Mouse (Mus musculus) lung, postnatal 14 days (tissue): ENCODE results near the gene Trim41.
"Not testable (repeated sequence)": the region's sequence is repeated elsewhere in the genome, so short reads cannot be mapped to it uniquely, and the experiment has no call there.

Experiments
- DNase-seq: peaks from one replicate; pipeline ENCODE4 v3.0.0; 2021

Trim41 gene

DNA sequence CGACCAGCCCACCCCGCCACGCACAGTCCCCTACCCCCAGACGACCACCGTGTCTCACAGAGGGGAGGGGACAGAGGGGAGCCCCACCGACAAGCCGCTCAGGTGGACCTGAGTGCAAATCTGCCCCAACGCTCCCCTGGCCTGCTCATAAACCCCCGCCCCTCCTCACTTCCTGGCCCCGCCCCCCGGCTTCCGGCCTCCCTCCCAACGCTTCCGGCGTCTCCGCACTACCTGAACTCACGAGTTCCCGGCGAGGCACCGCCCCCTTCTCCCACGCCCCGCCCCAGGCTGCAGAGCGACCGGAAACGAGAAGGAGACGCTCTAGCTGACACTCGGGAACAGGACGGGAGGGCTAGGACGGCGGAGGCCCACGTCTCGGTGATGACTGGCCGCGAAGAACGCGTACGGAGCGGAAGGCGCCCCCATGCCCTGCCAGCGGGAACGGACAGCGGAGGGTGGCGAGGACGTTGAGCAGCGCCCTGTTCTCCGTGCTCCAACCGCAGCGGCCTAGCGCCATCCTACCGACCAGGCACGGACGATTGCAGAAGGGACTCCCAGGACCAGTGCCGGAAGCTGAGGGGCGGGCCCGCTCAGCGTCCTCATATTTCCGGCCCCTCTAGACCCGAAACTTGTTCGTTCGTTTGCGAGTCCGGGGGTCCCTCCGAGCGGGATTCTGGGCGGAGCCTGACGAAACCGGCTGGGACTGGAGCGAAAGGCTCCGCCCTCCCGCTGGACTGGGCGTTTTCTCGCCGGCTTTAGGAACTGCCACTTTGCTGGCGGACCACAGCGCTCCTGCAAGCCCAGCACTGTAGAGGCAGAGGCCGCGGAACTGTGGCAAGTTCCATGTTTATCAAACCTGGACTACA, at the start of gene Trim41:
TSS of gene Trim41 (minus strand) at position 554 of the 866 bp plus-strand sequence.
- DNase-seq, result peak; percentile 99

DNA sequence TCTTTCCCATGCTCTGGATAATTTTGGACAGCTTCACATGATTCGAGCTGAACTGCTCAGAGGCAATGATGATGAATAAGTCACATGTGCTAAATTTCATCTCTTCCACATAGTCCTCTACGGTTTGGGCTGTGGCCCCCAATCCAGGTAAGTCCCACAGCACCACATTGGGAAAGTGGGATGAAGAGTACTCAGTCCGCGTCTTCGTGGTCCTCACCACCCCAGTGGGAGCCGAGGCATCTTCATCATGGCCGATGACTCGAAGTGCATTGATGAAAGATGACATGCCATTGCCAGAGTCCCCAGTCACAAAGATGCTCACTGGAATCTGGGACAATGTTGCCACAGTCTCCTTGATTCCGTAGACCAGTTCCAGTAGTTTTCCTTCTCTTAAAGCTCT, 49.3 kb upstream of the Trim41 start:
- no peak for DNase-seq

DNA sequence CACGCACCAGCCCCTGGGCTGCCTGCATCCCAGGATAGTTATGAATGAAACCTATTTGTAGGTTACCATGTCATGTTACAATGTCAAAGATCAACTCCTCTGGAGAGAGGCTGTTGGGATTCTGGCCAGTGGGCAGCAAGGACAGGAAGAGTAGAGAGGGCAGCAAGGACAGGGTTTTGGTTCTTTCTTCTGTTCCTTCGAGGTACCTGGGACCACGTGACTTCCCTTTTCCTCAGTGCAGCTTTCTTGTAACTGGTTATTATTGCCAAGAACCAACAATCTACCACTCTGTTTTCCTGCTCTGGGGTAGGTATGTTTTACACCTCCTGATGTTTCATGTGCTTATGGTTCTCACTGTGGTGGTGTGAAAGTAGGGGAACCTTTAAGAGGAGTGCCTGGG, 46.7 kb upstream of the Trim41 start:
- DNase-seq, result no peak

DNA sequence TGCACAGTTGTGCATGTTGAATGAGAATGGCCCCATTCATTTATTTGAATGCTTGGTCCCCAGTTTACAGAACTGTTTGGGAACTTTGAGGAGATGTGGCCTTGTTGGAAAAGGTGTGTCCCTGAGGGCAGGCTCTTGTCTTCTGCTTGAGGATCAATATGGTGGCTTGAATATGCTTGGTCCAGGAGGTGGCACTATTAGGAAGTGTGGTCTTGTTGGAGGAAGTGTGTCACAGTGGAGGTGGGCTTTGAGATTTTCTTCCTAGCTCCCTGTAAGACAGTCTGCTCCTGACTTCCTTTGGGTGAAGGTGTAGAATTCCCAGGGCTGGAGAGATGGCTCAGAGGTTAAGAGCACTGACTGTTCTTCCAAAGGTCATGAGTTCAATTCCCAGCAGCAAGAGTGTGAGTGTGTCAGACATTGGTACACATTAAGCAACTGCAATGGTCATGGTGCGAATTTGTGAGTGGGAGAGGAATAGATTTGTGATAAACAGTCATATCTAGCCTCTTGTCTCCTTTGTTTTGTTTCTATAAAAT, 45.7 kb upstream of the Trim41 start:
- DNase-seq, result no peak

DNA sequence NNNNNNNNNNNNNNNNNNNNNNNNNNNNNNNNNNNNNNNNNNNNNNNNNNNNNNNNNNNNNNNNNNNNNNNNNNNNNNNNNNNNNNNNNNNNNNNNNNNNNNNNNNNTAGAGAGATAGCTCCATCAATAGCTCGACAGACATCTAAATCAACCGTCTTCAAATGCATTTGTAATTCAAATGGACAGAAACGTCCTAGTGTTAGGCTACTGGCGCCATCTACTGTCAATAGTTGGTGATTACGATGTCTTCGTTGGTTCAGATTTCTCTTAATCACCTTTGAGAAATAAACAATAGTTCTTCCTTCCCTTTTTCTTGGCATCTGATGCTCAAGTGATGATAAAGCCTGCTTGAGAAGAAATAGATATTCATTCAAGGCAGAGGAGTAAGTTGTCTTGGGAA, 41.9 kb upstream of the Trim41 start:
- peak; percentile 79 for DNase-seq

DNA sequence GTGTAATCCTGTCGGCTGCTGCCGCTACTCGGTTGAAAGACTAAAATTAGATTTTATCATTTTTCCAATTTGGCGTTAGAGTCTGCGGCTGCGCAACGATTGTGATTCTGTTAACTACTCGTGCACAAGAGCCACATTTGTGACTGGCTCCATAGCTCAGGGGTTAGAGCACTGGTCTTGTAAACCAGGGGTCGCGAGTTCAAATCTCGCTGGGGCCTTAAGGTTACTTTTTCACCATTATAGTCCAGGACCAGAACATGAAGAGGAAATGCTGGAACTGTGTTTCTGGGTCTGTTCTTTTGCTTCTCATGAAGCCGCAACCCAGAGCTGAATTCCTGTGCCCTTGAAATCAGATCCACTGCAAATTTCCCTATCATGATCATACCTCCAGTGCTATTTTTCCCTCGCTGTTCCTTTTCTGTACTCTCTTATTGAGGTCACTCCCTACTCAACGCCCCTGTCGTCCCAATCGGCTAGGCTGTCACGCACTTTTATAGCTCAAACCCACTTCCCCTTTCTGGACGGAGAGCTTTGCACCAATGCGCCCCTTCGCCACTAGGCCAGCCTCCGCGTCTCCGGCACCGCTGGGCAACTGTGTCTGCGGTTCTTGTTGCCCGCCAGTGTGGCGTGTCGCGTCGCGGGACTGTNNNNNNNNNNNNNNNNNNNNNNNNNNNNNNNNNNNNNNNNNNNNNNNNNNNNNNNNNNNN, 36.5 kb upstream of the Trim41 start:
- peak; percentile 91 for DNase-seq

DNA sequence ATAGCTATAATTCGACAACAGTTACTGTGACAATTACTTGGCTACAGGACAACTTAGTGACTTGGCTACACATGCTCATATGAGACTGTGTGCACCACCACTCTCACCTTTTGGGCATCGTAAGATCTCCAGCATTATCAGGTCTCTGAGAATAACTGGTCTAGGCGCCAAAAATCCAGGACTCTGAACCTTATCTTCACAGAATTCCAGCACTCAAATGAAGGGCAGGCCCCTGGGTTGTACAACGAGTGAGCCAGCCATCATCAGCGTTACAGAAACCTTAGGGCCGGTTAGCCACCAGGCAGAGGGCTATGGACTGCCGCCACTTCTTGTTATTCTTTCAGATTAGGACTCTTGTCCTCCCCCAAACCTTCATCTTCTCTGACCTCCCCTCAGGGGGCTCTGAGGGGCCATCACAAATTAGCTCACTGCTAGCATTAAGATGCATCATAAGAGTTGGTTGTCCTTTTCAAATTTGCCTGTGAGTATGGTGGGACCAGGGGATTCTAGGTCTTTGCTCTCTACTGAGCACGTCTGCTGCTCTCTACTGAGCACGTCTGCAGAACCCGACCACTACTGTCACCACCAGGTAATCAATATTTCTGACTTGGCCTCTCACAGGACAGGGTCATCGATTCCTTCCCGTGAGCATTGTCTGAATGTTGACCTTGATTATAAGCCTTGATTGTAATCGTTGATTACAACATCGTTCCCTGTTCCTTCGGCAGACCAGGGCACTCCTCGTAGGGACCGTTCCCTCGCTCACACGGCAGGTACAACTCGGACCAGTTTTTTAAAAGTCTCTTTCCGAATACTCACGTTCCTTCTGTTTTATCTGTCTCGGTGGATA, 35.7 kb upstream of the Trim41 start:
- DNase-seq, result no peak

DNA sequence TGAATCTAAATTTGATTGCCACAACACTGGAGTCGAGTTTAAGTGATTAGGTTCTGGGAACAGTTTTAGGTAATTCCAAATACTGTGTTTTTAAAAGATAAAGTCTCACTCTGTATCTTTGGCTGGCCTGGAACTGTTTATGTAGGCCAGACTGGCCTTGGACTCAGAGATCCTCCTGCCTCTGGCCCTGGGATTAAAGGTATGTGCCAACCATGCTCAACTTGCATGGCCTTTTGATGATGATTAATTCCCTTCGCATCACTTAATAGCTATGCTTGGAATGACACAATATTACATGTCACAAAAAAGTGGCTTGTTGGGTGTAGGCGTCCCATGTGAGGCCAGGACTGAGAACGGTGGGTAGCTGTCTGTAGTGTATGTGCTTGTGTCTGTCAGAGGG, 35.0 kb upstream of the Trim41 start:
- no peak for DNase-seq

DNA sequence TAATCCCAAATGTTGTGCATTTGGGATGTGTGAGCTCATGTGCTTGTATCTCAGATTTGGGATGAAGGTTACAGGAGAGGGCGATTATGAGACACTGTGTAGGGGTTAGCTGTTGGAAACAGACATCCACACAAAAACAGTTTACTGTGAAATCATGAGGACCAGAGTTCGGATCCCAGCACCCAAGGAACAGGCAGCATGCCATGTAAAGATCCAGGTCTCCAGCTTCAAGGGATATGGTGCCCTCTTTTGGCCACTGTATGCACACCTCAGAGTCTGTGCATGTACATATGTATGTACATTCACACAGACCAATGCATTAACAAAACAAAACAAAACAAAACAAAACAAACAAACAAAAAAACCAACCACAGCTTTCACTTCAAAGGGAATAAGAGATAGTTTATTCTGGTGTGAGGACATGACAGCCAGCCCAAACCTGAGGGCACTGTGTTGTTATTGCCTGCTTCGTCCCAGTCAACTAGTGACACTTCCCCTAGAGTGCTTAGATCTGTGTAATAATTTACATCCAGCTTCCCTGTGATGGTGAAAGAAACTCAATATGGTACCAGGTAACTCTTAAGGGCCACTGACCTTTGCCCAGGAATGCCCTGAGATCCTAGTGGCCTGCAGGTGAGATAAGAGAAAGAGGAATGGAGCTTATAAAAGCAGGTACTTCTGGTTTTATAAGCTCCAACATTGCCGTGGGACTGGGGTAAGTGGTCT, 34.3 kb upstream of the Trim41 start:
- no peak for DNase-seq

DNA sequence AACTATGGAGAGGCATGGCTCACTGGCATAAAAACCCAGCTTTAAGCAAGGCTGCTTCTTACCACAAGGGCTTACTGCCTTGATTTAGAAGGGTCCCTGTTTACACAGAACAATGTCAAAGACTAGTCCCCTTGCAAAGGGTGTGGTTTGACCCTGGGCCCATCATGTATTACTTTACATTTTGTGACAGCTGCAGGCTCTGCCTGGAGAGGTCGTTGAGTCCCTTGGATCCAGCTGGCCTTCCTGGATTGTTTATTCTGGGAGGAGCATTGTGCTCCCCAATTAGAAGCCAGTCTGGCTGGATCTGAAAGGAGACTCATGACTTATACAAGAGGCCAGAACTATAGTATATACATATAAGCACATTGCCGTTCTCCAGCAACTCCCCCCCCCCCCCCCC, 33.1 kb upstream of the Trim41 start:
- DNase-seq, result no peak

DNA sequence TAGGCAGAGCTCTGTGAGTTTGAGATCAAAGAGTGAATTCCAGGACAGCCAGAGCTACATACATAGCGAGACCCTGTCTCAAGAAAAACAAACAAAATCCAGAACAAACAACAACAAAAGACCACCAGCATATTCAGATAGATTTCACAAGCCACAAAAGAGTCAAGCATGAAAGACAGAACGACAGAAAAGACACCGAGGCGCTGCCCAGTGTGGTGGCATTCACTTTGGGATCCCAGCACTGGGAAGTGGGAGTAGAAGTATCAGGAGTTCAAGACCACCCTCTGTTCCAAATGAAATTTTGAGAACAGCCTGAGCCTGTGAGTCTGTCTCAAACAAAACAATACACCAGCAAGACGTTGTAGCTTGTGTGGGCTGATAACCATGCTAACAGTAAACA, 29.7 kb upstream of the Trim41 start:
- no peak for DNase-seq

DNA sequence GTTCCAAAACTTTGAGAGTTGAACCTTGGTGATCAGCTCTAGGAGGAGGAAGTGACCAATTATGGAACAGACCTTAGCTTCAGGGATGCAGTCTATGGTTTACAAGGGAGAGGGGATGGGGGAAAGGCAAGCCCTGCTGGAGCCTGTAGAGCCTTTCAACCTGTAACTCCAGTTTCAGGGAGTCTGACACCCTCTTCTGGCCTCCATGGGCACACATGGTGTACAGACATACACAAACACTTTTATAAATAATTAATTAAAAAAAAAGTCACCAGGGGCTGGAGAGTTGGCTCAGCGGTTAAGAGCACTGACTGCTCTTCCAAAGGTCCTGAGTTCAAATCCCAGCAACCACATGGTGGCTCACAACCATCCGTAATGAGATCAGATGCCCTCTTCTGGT, 29.2 kb upstream of the Trim41 start:
- not testable (repeated sequence) for DNase-seq

DNA sequence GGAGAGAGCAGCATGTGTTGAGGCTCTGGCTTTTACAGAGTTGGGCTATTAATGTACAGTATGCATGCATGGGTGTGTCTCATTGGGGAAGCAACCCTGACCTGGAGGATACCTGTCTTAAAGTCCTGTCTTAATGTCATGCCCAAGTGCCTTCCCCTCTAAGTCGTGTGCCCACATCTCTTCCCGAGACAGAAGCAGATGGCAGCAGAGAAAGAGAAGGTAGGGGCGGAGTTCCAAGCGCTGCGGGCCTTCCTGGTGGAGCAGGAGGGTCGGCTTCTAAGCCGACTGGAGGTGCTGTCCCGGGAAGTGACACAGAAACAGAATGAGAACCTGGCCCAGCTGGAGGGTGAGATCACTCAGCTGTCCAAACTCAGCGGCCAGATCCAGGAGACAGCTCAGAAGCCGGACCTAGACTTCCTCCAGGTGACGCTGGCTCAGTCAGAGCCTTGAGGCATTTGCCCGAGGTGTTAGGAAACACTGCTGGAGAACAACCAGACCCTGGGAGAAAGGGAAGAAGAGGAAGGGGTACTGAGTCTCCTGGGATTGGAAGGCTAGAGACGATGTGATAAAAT, 28.2 kb upstream of the Trim41 start:
- no peak for DNase-seq

DNA sequence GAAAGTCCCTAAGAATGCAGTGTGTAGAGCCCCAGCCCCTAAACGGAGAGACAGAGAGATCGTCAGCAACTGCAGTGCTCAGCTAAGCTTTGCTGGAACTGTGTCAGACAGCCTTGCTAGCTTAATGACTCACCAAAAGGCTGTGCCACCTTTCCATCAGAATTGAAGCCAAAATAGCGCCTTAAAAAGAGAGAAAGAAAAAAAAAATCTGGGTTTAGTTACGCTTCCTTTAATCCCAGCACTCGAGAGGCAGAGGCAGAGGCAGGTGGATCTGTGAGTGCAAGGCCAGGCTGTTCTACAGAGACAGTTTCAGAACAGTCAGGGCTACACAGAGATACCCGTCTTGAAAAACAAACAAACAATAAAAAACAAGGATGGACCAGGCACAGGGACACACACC, 27.2 kb upstream of the Trim41 start:
- no peak for DNase-seq

DNA sequence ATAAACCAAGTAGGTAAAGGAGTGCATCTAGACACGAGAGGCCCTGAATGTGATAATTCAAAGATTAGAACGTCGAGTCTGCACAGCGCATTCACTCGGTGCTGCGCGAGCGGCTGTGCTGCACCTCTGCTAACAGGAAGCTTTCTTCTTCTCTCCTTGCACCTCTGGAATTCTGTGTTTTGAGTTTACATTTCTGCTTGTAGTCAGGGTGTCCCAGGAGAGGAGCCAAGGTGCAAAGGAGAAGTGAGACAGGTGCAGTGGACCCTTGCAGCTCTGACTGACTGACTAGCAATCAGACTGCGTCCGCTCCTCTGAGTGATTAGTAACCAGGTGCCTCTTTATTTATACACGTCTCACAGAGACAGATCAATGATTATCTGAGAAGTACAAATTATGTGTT, 26.0 kb upstream of the Trim41 start:
- no peak for DNase-seq

DNA sequence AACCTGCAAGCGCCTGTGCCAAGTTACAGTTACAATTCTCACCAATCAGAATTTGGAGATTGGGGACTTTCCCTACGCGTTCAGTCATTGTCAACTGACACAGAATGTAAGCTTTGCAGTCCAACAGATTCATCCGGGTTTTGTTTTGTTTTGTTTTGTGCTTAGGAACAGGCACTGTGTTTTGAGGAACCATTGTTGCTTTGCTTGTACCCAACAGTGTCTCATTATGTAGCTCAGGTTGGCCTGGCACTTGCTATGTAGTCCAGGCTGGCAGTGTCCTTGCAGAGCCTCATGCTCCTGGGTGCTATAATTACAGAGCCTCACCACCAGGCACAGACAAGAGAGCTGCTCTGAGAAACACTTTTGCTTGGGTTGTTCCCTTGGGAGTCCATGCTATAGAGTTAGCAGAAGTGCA, 25.2 kb upstream of the Trim41 start:
- no peak for DNase-seq

DNA sequence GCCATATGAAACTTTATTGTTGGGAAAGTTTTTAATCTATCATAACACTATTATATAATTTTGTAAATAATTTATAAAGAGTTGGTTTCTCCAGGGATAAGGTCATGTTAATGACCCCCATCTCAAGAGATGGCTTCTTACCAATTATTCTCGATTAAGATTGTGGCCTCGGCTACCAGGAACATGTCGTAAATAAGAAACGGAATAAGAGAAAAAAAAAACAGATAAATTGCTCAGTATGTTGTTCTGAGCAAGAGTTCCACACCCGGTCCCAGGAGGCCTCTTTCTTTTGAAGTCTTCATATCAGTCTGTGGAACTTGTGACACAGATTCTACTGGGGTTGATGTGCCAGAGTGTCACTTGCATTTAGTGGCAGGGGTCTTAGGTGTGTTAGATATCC, 24.1 kb upstream of the Trim41 start:
- DNase-seq, result no peak

DNA sequence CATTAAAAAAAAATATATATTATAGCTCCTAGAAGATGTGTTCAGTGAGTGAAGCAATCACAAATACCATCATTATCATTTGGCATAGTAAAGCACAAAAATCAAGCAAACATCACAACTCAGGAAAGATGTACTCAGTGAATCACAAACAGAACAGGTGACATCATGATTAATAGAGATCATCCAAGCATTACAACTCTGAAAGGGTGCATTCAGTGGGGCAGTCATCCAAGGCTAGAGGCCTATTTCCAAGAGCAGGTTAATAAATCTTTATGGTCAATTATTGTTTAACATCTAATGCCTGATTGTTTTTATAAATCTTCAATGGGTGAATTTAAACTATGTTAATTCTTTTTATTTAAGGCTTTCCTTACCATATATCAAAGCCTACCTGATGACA, 23.7 kb upstream of the Trim41 start:
- no peak for DNase-seq

DNA sequence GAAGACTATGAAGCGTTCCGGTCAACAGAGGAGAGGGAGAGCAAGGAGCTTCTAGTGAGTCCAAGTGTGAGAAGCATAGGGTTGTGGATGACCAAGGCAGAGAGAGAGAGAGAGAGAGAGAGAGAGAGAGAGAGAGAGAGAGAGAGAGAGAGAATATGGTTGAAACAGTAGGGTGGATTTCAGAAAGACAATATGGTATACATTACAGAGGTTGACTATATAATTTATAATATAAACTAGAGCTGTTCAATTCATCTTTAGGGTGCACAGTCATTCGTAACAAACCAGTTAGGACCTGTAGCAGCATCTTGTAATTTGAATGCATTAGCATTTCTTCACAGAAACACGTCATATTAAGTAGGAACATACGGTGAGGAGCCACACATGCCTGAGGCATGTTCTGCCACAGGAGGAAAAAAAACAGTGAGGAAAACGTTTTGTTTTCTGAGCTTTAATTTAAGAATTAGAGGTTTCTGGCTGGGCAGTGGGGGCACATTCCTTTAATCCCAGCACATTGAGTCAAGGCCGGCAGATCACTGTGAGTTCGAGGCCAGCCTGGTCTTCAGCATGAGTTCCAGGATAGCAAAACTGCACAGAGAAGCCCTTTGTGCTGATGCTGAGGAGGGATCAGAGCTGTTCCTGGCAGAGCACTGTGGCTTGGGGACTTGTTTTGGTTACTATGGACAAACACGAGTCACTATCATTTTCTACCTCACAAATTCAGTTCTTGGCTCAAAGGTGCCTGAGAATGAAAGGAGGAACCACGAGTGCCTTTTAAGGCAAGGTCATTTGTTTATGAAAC, 21.9 kb upstream of the Trim41 start:
- no peak for DNase-seq

DNA sequence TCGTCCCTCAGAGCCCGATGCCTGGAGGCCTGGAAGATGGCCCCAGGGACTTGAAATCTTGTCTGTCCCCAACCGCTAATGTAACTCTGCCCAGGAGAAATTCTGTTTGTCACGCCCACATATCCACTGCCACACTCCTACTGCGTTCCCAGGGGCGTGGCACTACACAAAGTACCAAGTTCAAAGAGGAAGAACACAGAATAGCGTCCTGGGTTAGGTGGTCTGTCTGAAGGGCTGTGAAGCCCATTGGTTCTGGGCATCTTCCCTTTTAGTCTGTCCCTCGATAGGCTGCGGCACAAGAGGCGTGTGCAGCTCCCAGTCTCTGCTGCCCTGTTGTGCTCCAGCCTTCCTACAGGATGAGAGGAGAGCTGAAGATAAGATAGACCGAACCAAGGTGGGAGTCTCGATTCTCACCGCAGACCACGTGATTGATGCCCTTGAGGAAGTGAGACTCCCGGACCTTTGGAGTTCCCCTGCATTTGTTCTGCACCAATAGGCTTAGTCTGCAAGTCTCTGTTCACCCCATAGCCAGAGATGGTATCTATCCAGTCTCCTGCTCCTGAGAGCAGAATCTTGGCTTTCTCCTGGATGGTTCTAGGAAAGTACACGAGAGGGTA, 21.1 kb upstream of the Trim41 start:
- DNase-seq, result no peak
